Mouse (Mus musculus) B cell, adult 67 days (primary cell): ENCODE data around the gene Pbxip1. TPM values are rescaled to one million over a fixed set of nuclear protein-coding genes. Genes with fewer than 3 reads are reported as not detected.

Experiments used
- total RNA-seq, 2 experiments: library from RNA; stranded (reverse); gene quantifications; 4 replicates each; pipeline ENCODE4 v1.2.4; 2023

The Pbxip1 gene
- total RNA-seq: 100 to 1,000 TPM; 134 TPM

DNA sequence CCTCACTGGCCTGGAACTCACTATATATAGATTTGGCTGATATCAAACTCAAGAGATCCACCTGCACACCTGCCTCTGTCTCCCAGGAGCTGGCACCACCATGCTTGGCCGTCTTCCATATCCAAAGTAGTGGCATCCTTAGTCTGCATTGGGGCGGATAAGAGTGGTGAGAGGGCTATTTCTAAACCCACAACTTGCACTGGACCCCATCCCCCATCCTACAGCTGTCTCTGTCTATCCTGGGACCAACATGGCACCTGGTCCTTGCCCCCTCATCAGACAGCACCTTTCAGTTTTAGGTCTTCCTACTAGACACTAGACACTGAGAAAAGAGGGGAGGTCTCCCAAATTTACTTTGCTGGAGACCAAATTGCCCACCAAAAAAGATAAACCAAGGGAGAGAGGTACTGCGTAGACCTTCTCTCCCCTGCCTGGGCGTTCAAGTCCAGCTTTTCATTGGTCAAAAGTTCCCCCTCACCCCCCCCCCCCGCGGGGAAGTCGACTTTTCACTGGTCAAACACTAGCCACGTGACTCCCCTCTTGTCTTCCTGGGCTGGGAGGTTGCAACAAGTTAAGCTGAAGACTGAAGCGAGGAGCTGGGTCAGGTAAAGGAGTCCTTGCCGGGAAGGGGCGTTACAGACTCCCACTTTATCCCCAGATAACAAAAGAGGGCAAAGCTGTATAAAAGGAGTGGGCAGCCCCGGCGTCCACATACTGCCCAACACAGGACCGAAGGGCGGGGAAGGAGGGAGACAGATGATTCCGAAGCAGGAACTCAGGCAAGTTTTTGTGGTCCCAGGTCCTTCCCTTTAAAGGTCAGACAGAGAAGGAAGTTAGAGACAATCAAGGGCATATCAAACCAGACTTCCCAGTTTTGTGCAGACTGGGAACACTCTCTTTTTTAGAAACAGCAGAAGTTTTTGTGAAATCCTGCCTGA, at the start of gene Pbxip1:
Gene Pbxip1, plus strand, starts transcription at position 531 of the 938 bp plus-strand sequence.

DNA sequence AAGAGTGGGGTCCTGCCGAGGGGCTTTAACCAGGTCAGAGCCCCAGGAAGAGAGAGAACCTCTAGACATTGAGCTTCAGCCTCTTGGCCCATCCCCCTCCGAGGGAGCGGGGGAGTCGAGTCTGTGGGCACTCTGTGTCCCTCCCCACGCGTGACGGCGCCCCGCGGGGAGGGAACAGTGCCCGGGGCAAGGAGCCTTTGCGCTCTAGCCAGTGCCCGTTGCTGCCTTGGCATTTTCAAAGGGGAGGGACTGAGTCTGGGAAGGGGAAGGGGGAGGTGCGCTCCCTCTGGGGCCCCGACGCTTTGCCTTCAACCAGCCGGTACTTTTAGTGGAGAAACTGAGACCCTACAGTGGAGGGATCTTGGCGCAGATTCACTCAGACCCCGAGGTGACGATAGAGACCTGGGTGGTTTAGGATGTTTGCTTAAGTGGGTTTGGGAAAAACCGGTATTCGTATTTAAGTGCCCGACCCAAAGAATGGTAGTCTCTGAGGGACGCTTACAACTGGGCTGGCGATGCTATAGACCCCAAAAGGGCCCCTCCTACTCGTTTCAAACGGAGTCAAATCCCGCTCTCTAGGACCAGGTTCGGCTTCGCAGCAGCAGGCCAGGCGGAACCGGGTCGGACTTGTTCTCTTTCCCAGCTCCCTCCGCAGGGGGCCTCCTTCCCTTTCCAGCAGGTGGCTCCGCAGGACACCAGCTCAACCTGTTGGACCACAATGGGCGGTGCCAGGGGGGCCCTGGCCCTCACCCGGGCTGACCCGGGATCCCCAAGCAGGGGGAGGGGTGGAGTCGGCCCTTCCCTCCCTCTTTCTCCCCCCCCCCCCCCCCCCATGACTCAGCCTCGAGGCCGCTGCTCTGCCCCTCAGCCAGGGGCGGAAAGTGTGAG, 42.3 kb upstream of the Pbxip1 start, which contains the start of gene Zbtb7b:
Gene Zbtb7b, minus strand, starts transcription at position 771 of the 888 bp plus-strand sequence.

GRCm38 (mm10) chr3:89402693-89403092, 33.8 kb upstream of the Pbxip1 start, which contains the start of gene Lenep:
Lenep (minus strand) TSS chr3:89402793.

GRCm38 (mm10) chr3:89411490-89412393, 24.8 kb upstream of the Pbxip1 start, which contains the start of gene Flad1:
Flad1 (minus strand) TSS chr3:89411870.

DNA sequence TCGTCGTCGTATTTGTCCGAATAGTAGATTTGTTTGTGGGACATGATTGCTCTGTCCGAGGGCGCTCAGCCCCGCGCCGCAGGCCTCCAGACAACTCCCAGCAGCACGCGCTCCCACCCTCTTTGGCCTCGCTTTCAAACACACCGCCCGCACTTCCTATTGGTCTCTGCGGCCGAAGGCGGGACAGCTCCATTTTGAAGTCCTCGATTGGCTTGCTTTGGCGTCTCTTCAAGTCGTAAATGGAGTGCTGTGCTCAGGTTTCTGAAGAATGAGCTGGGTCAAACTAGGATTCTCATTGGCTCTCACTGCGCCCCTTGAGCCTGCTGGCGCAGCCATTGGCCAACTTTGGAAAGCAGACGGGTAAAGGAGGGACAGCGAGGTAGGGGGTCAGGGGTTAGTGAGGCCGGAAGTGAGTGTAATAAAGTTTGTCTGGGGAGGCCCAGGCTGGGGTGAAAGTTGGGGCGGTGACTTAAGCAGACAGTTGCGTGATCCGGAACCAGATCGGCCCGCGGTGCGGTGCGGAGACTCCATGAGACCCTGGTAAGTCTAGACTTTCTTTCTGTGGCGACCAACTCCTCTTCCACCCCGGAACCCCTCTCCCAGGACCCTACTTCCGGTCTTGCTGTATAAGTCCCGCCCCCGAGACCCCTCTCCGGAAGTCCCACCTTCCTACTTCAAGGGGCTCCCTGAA, 18.2 kb upstream of the Pbxip1 start, which contains the start of the genes Cks1b and Shc1:
Gene Cks1b, minus strand, starts transcription at position 214 of the 691 bp plus-strand sequence.
Gene Shc1, plus strand, starts transcription at position 274 of the 691 bp plus-strand sequence.

DNA sequence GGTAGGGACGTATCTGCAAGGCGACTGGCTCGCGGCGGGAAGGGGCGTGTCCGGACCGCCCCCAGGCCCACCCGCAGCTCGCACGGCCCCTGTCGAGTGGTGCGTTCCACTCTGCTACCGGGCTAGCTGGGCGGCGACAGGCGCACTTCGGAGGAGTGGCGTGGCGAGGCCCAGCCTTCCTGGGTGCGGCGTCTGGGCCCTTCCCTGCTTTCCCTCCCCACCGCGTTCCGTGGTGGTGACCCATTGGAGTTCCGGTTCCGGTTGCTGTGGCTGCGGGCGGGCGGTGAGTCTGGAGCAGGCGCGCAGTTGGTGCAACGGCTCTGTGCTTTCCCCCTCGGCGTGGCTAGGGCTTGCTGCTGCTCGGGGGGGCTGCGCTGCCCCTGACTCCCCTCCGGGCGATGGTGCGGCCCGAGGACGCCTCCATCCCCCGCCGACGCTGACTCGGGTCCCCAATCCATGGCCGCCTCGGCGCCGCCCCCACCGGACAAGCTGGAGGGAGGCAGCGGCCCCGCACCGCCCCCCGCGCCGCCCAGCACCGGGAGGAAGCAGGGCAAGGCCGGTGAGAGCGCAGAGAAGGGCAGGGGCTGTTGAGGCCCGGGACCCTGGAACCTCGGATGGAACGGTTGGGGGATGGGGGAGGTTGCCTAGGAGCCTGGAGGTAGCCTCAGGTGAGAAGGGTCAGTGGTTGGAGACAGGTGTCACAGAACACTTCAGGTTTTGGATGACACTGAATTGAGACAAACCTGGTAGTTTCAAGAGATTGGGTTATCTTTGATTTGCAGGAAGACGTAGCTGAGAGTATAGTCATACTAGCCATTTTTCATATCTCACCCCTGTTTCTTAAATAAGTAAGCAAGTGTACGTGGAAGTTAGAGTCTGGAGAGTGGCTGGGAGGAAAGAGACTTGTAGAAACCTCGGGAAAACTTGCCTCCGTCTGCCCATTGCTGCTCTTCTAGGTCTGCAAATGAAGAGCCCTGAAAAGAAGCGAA, 6.0 kb upstream of the Pbxip1 start, which contains the start of gene Pygo2:
Gene Pygo2, plus strand, starts transcription at position 44 of the 989 bp plus-strand sequence.

DNA sequence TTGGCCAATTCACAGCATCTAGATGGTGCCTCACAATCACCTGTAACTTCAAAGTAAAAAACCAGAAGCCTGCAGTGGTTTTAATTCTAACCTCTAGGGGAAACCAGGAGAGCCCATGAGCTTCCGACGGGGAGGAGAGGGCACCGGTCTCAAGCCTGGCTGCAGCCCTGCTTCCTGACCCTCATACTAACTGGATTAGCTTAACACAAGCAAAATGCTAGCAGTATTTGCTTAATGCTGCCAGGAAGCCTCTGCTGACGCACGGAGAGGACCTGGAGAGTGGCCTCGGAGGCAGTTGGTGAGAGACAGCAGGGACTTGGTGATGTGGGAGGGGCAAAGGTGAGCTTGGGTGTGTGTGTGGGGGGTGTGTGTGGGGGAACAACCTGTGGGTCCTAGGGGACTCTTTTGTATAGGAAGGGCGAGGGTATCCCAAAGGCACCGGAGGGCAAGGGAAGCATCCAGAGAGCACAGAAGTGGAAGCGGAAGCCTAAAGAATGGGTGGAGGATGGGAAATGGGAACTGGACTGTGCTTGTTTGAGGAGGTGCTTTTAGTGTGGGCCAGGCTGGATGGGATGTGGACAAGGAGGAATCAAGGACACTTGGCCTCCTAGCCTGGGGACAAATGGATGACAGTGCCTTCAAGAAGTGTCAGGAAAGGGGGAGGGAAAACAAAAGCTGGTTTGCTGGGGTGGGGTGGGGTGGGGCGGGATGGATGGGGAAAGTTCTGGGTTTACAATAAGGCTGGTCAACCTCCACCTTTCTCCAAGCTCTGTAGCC, 18.1 kb downstream of the Pbxip1 start, which contains the start of gene Pmvk:
Gene Pmvk, plus strand, starts transcription at position 141 of the 777 bp plus-strand sequence.

Other genes starting within 250 kb of the Pbxip1 start
- 10 to 100 TPM; 89.2 to 94.7 TPM for gene Gba, start 233.8 kb upstream of the Pbxip1 start, total RNA-seq
- 1 to 10 TPM; 6.8 to 9.9 TPM for gene Thbs3, start 221.5 kb upstream of the Pbxip1 start, total RNA-seq
- 100 to 1,000 TPM; 144 to 228 TPM for gene Mtx1, start 209.6 kb upstream of the Pbxip1 start, total RNA-seq
- 1 to 10 TPM; 1.1 to 1.3 TPM for gene Muc1, start 207.6 kb upstream of the Pbxip1 start, total RNA-seq
- gene Krtcap2, start 190.7 kb upstream of the Pbxip1 start, total RNA-seq: 100 to 1,000 TPM in 1 of 2 experiments, 10 to 100 TPM in 1; 97.1 to 103 TPM
- 1 to 10 TPM; 4.8 to 5.0 TPM for gene Trim46, start 190.4 kb upstream of the Pbxip1 start, total RNA-seq
- 10 to 100 TPM; 76.7 to 98.6 TPM for gene Dpm3, start 177.3 kb upstream of the Pbxip1 start, total RNA-seq
- gene Slc50a1, start 166.1 kb upstream of the Pbxip1 start, total RNA-seq: 100 to 1,000 TPM; 163 to 165 TPM
- gene Efna1, start 155.6 kb upstream of the Pbxip1 start, total RNA-seq: 1 to 10 TPM; 1.6 to 3.7 TPM
- not detected for gene Efna3, start 113.7 kb upstream of the Pbxip1 start, total RNA-seq
- under 1 TPM in 1 of 2 experiments, not detected in 1; 0.67 TPM for gene Efna4, start 98.7 kb upstream of the Pbxip1 start, total RNA-seq
- gene Adam15, start 86.7 kb upstream of the Pbxip1 start, total RNA-seq: 1 to 10 TPM; 7.2 to 7.7 TPM
- gene Dcst2, start 74.7 kb upstream of the Pbxip1 start, total RNA-seq: not detected
- gene Dcst1, start 71.5 kb upstream of the Pbxip1 start, total RNA-seq: not detected
- gene Zbtb7b, start 41.9 kb upstream of the Pbxip1 start, total RNA-seq: 10 to 100 TPM; 55.7 to 72.5 TPM
- gene Lenep, start 33.9 kb upstream of the Pbxip1 start, total RNA-seq: 1 to 10 TPM in 1 of 2 experiments, not detected in 1; 1.3 TPM
- 10 to 100 TPM; 43.0 to 56.7 TPM for gene Flad1, start 24.8 kb upstream of the Pbxip1 start, total RNA-seq
- gene Cks1b, start 18.3 kb upstream of the Pbxip1 start, total RNA-seq: 1 to 10 TPM; 3.7 to 9.7 TPM
- gene Shc1, start 18.3 kb upstream of the Pbxip1 start, total RNA-seq: 10 to 100 TPM; 88.3 to 90.4 TPM
- 10 to 100 TPM; 39.2 to 42.5 TPM for gene Pygo2, start 6.5 kb upstream of the Pbxip1 start, total RNA-seq
- 10 to 100 TPM; 18.2 to 19.4 TPM for gene Pmvk, start 17.8 kb downstream of the Pbxip1 start, total RNA-seq
- gene Kcnn3, start 83.5 kb downstream of the Pbxip1 start, total RNA-seq: under 1 TPM in 1 of 2 experiments, not detected in 1; 0.17 TPM